Mouse (Mus musculus) adrenal gland, postnatal 14 days (tissue): ENCODE measurements around the gene Spag9. TPM values are rescaled to one million over a fixed set of nuclear protein-coding genes. Genes with fewer than 3 reads are reported as not detected.

Experiments used
- DNase-seq: peaks from one replicate; pipeline ENCODE4 v3.0.0; 2021; ENCODE audit warnings: mixed read lengths
- total RNA-seq: library from RNA; stranded (reverse); gene quantifications from 2 replicates; pipeline ENCODE4 v1.2.3, GENCODE M21; 2021

Spag9 gene
- total RNA-seq, 1 experiment from 2014 or later = 121 TPM

- DNase-seq = peak; percentile 96
Observed at GRCm38 (mm10) chr11:94133344-94133955, 137.6 kb downstream of the Spag9 start.

GRCm38 (mm10) chr11:94134076-94134838 lies 138.4 kb downstream of the Spag9 start:
- DNase-seq = peak; percentile 94

GRCm38 (mm10) chr11:94135581-94136001 lies 139.7 kb downstream of the Spag9 start:
- peak; percentile 47 for DNase-seq

- peak; percentile 60 for DNase-seq
Observed at GRCm38 (mm10) chr11:94136656-94137055, 140.8 kb downstream of the Spag9 start.

GRCm38 (mm10) chr11:94137326-94138061 lies 141.6 kb downstream of the Spag9 start:
- DNase-seq = peak; percentile 93

- peak; percentile 42 for DNase-seq
Observed at GRCm38 (mm10) chr11:94138411-94139231, 142.7 kb downstream of the Spag9 start.

- DNase-seq = no peak
Observed at GRCm38 (mm10) chr11:94139232-94139620, 143.3 kb downstream of the Spag9 start.

GRCm38 (mm10) chr11:94140540-94140939 lies 144.6 kb downstream of the Spag9 start:
- DNase-seq = no peak

GRCm38 (mm10) chr11:94141564-94141963 lies 145.7 kb downstream of the Spag9 start:
- peak; percentile 6 for DNase-seq

- DNase-seq = peak; percentile 2
Observed at GRCm38 (mm10) chr11:94143336-94143735, 147.4 kb downstream of the Spag9 start.

GRCm38 (mm10) chr11:94144771-94145539 lies 149.1 kb downstream of the Spag9 start:
- DNase-seq = peak; percentile 97

GRCm38 (mm10) chr11:94146049-94146605 lies 150.2 kb downstream of the Spag9 start:
- no peak for DNase-seq

- no peak for DNase-seq
Observed at GRCm38 (mm10) chr11:94146733-94147485, 151.0 kb downstream of the Spag9 start.

- DNase-seq = no peak
Observed at GRCm38 (mm10) chr11:94148105-94148696, 152.3 kb downstream of the Spag9 start.

GRCm38 (mm10) chr11:94148931-94149491 lies 153.1 kb downstream of the Spag9 start:
- peak; percentile 76 for DNase-seq

GRCm38 (mm10) chr11:94149509-94150259 lies 153.8 kb downstream of the Spag9 start:
- DNase-seq = peak; percentile 58

GRCm38 (mm10) chr11:94150519-94151470 lies 154.9 kb downstream of the Spag9 start:
- peak; percentile 43 for DNase-seq
